Mouse (Mus musculus): ENCODE results near the gene Cpt2.

The Cpt2 gene

DNA sequence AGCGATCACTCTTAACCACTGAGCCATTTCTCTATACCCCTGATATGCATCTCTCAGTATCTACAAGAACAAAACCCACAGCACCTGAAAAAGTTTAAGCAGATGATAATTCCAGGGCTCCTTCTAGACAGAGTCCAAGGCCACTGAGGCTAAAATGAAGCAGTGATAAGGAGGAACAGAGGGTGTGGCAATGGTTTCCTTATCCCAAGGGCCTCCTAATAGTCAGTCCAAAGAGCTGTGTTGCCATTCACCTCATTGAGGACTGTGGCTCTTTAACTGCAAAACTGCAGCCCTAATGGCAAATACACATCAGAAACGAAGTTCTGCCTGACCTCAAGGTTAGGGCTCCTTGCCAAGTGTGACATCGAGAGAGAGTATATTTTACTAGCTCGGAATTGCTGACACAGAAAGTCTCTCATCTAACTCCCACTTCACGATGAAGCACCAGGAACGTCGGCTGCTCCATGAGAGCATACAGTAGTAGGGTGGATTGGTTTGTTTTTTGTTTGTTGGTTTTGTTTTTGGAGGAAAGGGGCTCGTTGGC is 2.2 kb downstream of the Cpt2 start:
- no peak for DNase-seq (ENCODE audit: low spot score)

DNA sequence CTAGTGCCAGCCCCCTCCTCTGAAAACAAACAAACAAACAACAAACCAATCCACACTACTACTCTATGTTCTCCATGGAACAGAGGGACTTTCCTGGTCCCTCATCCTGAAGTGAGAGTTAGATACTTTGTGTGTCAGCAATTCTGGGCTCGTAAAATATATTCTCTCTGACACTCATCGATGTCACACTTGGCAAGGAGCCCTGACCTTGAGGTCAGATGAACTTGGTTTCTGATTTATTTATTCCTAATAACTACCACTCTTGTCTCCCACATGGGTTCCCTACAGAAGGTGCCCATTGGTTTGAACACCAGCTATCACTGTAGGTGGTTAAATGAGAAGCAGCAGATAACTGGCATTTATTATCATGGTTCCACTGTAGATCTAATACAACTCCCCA is 3.1 kb downstream of the Cpt2 start:
- DNase-seq (ENCODE audit: low spot score): no peak

DNA sequence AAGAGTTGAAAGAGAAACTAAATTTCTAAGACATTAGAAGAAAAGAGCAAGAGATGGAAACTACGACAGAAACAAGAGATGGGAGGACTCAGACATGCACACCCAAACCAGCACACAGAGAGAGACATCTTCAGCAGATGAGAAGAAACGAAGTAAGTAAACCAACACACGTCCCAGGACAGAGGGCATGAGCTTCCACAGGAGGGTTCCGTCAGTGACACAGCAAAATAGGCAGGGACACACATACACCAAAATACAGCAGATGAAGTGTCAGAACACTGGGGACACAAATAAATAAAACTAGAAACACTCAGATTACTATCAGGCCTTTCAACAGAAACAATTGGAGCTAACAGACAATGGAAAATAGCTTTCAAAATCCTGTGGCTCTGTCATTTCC is 13.4 kb downstream of the Cpt2 start:
- DNase-seq (ENCODE audit: low spot score): no peak

DNA sequence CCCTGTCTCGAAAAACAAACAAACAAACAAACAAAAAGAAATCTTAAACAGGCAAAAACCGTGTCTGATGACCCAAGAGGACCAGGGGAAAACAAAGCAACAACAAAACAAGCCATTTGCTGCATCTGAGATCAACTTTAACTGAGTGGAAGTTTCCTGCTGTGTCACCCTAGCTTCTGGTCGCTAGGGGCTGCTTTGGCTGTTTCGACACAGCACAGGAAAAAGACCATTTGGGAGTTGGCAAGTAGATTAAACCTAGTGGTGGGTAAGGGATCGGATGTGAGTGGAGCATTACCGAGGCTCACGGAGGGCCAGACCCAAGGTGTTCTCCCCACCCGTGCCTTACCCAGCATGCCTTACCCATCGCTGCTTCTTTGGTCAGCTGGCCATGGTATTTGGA is 16.8 kb downstream of the Cpt2 start:
- DNase-seq (ENCODE audit: low spot score): no peak

DNA sequence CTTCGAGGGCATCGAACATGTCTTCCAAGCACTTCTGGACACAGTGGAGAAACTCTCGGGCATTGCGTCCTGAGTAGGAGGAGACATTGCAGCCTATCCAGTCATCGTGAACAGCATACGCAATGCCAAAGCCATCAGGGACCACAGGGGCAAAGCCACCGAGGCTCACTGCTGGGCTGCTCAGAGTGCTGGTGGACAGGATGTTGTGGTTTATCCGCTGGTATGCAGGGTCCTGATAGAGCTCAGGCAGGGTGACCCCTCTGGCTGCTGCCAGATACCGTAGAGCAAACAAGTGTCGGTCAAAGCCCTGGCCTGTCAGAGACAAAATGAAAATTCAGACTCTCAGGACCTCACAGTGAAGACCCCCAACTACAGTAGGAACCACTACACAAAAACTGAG is 19.2 kb downstream of the Cpt2 start:
- no peak for DNase-seq (ENCODE audit: low spot score)

DNA sequence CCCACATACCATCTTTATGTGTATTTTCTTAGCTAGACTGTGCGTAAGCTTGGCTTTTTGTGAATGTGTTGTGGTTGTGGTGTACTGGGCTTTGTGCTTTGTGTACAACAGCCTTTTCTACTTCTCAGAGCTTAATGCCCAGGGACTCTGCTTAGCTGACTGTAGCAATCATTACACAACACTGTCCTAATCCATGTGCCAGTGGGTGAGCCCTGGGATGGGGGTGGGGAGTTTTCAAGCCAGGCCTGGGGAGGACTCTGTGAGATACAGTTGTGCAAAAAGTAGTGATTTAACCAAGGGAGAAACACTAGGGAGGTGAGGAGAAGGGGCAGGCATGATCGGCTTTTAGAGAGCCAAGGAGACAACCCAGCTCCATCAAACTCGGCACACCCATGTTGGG is 23.2 kb downstream of the Cpt2 start:
- no peak for DNase-seq (ENCODE audit: low spot score)

DNA sequence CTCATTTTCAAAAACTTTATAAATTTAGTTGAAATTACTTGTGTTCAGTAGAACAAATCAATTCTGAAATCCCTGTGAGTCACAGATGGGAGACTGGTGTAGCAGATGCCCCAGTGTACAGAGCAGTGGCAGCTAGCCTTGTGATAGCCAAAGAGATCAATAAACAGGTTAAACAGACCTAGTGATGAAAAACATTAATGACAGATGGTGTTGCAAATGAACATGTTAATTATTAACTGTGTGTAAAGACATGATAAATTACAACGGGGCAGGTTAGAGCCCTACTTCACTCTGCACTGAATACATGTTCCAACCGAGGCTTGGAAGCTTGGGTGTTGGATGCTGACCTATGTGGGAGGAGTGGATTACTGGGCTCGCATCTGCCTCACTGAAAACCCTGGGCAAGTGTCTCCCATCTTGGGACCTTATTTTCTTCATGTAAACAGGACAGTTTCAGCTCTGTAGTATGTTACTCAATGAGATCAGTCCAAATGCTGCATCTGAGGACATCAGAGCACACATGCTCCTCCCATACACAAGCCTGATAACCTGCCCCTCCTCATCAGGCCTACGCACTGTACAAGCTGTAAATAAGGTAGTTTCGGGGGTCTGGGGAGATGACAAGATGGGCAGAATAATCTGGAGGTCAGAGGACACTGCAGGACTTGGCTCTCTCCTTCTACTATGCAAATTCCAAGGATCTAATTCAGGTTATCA is 24.0 kb downstream of the Cpt2 start:
- no peak for DNase-seq (ENCODE audit: low spot score)

DNA sequence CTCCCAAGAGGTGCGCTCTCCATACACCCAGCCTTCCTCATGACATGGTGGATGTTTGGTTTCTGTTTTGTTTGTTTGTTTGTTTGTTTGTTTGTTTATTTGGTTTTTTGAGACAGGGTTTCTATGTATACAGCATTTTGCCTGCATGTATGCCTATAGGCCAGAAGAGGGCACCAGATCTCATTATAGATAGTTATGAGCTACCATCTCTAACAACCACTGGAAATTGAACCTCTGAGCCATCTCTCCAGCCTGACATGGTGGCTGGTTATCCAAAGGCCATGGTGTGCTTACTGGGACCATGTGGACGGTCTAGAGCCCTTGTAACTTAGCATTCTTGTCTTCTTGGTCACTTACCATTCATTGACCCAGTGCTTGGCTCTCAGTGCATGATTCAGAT is 30.7 kb downstream of the Cpt2 start:
- peak; percentile 30 for DNase-seq (ENCODE audit: low spot score)

DNA sequence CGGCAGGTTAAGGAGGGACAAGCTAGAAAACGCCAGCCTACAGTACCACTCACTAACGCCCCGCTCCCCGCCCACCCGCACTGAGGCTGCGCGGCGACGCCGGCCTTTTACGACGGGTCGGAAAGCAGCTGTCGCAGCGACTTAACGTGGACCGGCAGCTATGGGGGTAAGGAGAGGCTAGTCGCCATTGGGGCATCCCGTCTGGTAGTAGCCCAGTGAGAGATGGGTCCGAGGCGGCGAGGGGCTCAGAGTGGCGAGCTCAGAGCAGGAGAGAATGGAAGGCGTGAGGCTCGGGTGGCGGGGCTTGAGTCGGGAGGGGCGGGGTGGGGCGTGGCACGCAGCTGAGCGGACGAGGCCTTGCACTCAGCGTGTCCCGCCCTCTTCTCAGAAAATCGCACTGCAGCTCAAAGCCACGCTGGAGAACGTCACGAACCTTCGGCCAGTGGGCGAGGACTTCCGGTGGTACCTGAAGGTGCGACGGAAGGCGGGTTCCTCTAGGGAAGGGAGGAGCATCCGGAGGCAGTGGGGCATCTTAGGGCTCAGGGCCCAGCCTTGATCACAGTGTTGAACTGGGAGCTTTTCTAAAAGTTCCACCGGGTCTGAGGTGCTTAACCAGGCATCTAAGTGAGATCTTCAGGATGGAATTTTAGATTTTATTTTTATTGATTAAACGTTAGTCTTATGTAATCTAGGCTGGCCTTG is 33.5 kb downstream of the Cpt2 start, which contains the start of gene 0610037L13Rik:
TSS of gene 0610037L13Rik (plus strand) at position 83 of the 702 bp plus-strand sequence.
- peak; percentile 99 for DNase-seq (ENCODE audit: low spot score)

DNA sequence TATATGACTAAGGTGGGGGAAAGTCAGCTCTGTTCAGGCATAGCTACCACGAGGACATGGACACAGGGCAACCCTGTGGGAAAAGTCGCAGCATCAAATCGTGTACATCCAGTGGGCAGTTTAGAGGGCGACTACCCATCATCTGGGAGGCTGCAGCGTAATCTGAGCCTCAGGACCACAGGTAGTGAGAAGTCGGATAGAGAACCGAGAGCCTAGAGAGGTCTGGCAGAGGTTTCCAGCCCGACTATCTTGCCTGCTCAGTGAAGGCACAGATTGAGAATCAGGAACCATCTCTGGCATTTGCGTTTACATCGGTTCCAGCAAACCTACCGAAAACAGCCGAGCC is 34.1 kb downstream of the Cpt2 start:
- DNase-seq (ENCODE audit: low spot score): no peak

DNA sequence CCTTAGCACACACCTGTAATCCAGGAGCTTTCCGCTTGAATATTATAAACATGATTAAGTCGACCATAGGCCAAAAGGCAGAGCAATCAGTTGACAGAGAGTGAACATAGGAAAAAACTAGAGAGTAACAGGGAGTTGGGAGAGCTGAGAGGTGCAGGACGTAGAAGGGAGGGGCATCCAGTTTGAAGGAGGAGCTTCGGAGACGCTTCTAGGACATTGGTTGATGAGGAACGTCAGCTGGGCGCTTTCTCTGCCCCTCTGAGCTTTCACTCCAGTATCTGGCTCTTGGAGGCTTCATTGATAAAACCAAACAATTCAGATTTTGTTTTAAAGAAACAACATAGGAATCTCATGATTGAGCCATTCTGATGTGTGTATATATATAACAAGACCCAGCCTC is 37.0 kb downstream of the Cpt2 start:
- no peak for DNase-seq (ENCODE audit: low spot score)

DNA sequence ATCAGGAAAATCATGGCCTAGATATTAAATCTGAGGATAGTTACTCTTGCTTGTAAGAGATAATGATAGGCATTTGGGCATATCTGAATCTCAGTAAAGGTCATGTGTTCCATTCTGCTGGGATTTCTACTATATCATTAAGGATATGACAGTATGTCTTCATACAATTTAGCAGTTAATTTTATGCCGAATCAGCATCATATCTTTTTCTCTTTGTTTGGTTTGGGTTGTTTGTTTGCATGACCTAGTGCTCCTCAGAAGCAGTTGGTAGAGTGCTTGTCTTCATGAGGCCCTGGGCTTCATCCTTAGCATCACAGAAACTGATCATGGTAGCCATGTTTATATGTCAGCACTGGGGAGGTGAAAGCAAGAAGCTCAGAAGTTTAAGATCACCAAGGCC is 41.8 kb downstream of the Cpt2 start:
- DNase-seq (ENCODE audit: low spot score): no peak

DNA sequence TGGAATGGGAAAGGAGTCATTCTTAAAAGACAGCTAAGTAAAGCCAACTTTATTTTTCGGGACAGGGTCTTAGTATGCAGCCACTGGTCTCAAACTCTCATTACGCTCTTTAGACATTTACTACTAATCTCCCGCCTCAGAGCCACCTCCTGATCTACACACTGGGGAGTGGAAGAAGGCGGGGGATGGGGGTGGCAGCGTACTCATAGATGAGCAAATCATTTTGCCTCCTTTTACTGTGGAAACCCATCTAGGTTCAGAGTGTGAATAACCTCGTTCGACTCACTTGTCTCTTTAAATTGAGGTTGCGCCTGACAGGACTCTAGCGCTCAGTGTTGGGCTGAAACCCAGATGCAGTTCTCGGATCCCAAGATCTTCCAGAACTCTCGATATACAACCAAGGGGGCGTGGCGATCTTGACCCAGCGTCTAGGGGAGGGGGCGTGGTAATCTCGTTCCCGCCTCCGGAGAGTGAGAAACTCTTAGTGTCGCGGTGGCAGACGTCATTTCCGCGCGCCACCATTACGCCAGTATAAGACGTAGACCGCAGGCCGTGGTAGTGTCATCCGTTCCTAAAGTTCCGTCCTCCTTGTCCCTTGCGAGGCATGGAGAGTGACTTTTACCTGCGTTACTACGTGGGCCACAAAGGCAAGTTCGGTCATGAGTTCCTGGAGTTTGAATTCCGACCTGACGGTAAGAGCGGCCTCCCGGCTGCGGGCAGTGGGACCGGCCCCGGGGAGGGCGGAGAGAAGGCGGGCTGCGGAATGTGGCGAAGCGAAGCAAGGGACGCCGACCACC is 44.0 kb downstream of the Cpt2 start, which contains the start of gene Magoh:
TSS of gene Magoh (plus strand) at position 502 of the 797 bp plus-strand sequence.
- peak; percentile 100 for DNase-seq (ENCODE audit: low spot score)

DNA sequence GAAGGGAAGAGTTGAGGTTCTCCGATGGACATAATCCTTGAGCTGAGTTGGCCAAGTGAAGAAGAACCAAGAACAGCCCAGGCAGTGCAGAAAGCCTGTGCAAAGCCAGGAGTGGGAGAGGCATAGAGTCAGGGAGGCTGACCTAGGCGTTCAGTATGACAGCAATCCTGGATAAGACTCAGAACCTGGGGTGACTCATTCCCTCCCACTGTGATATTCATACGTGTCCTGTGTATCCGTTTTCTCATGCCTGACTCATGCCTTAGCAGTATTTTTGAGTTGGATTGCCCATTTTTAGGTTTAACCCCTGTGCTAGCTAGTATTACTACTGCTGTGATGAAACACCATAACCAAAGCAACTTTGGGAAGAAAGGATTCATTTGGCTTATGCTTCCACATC is 58.5 kb downstream of the Cpt2 start:
- no peak for DNase-seq (ENCODE audit: low spot score)

DNA sequence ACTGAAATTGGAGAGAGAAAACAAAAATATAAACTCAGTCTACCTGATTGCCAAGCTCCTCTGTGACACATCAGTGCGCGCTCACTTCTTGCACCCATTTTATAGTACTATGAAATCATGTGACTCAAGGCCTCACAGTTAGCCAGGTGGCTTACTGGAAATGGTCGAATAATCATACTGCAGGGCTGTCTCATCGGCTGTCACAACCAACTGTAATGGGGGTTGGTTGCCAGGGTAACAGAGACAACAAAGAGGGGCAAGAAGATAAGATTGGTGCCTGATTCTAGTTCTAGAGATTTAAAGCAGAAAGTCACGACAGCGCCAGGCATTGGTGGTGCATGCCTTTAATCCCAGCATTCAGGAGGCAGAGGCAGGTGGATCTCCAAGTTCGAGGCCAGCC is 64.4 kb downstream of the Cpt2 start:
- DNase-seq (ENCODE audit: low spot score): no peak

DNA sequence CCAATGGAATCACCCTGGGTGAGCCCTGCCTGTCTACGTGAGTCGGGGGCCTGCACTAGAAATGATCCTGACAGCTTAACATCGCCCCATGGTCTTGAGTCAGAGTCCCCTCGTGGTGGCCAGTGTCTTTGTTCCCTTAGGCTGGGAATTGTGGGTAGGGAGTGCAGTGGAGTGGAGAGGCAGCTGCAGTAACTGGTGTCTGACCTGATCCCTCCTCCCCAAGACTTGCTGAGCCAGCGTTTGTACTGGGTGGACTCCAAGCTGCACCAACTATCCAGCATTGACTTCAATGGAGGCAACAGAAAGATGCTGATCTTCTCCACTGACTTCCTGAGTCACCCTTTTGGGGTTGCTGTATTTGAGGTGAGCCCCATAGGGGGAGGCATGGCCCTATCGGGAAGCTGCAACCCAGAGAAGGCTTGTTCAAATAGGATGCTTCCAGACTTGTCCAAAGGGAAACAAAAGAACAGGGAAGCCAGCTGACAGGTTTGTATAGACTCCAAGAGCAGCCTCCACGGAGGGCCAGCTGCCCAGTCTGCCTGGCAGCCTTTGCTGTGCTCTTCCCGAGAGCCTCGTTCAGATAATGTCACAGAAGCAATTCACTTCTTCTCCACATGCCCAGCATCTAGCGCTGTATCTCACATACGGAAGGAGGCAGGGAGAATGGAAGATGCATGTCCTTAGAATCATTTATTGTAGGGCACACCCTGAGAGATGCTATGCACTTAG is 66.3 kb downstream of the Cpt2 start:
- DNase-seq (ENCODE audit: low spot score): no peak

Data from embryo, embryonic 10 days (tissue).